Mouse (Mus musculus): ENCODE measurements at regions not wholly inside any gene's neighbourhood (a gene's known extent, or its start where the extent isn't known, plus 50 kb on each side); places are given as distances from the start of the nearest gene placed in this dataset.

GRCm38 (mm10) chr14:76810041-76810440 lies 226.5 kb upstream of the Ccdc122 start:
- no peak overlapping the region for H3K4me3 ChIP-seq (ENCODE audit: insufficient read depth, poor library complexity, severe bottlenecking)
- no peaks in the 10 kb centered on the region for H3K79me3 ChIP-seq (ENCODE audit: low read depth)
- TF ChIP-seq FOSL1 (IDR thresholded peaks at IDR 0.05; ENCODE audit: insufficient read depth, low read length, poor library complexity, severe bottlenecking) (no peak), USF1 (IDR thresholded peaks at IDR 0.05; ENCODE audit: low read depth) (no peak)

GRCm38 (mm10) chr14:76809411-76809810 lies 227.2 kb upstream of the Ccdc122 start:
- TF ChIP-seq CTCF (IDR thresholded peaks at IDR 0.05; ENCODE audit: control insufficient read depth, insufficient read depth, insufficient read length) (no peak), MYOG (IDR thresholded peaks at IDR 0.05; ENCODE audit: control insufficient read depth, extremely low read depth, insufficient read length) (no peak), MAX (IDR thresholded peaks at IDR 0.05) (no peak), CEBPB (IDR thresholded peaks at IDR 0.05; ENCODE audit: low read depth) (no peak), USF1 (IDR thresholded peaks at IDR 0.05; ENCODE audit: low read depth) (no peak), FOSL1 (IDR thresholded peaks at IDR 0.05; ENCODE audit: insufficient read depth, low read length, poor library complexity, severe bottlenecking) (no peak), MYOD1 (IDR thresholded peaks at IDR 0.05; ENCODE audit: control insufficient read depth, insufficient read length, low read depth) (no peak)
- Histone ChIP-seq H3K79me3 (ENCODE audit: low read depth) (no peaks in the 10 kb centered on the region), H3K79me2 (ENCODE audit: control insufficient read depth, insufficient read depth) (no peaks in the 10 kb centered on the region), H3ac (ENCODE audit: control insufficient read depth, insufficient read length, low read depth) (no peak overlapping the region), H3K4me3 (ENCODE audit: insufficient read depth, poor library complexity, severe bottlenecking) (no peak overlapping the region), H3K27me3 (ENCODE audit: control insufficient read depth, insufficient read depth, insufficient read length) (no peaks in the 10 kb centered on the region), H3K36me3 (ENCODE audit: control insufficient read depth, insufficient read depth) (no peaks in the 10 kb centered on the region)

More at GRCm38 (mm10) chr14:76810041-76810440, 226.5 kb upstream of the Ccdc122 start:
- no peaks in the 10 kb centered on the region for H3K36me3 ChIP-seq (ENCODE audit: control insufficient read depth, insufficient read depth)
- H3ac ChIP-seq (ENCODE audit: control insufficient read depth, insufficient read length, low read depth) = no peak overlapping the region
- no peaks in the 10 kb centered on the region for H3K79me2 ChIP-seq (ENCODE audit: control insufficient read depth, insufficient read depth)
- H3K27me3 ChIP-seq (ENCODE audit: control insufficient read depth, insufficient read depth, insufficient read length) = no peaks in the 10 kb centered on the region

GRCm38 (mm10) chr14:76805151-76805785 lies 231.3 kb upstream of the Ccdc122 start:
- TF ChIP-seq CEBPB (IDR thresholded peaks at IDR 0.05; ENCODE audit: low read depth) (no peak), MYOG (IDR thresholded peaks at IDR 0.05; ENCODE audit: control insufficient read depth, extremely low read depth, insufficient read length) (no peak), MAX (IDR thresholded peaks at IDR 0.05) (no peak), USF1 (IDR thresholded peaks at IDR 0.05; ENCODE audit: low read depth) (no peak), MYOD1 (IDR thresholded peaks at IDR 0.05; ENCODE audit: control insufficient read depth, insufficient read length, low read depth) (no peak), CTCF (IDR thresholded peaks at IDR 0.05; ENCODE audit: control insufficient read depth, insufficient read depth, insufficient read length) (no peak), FOSL1 (IDR thresholded peaks at IDR 0.05; ENCODE audit: insufficient read depth, low read length, poor library complexity, severe bottlenecking) (no peak)

GRCm38 (mm10) chr14:76804447-76805150 lies 232.0 kb upstream of the Ccdc122 start:
- H3K4me3 ChIP-seq (ENCODE audit: insufficient read depth, poor library complexity, severe bottlenecking) = no peak overlapping the region
- H3K27me3 ChIP-seq (ENCODE audit: control insufficient read depth, insufficient read depth, insufficient read length) = no peaks in the 10 kb centered on the region
- no peaks in the 10 kb centered on the region for H3K36me3 ChIP-seq (ENCODE audit: control insufficient read depth, insufficient read depth)
- H3ac ChIP-seq (ENCODE audit: control insufficient read depth, insufficient read length, low read depth) = no peak overlapping the region
- H3K79me3 ChIP-seq (ENCODE audit: low read depth) = no peaks in the 10 kb centered on the region
- TF ChIP-seq CEBPB (IDR thresholded peaks at IDR 0.05; ENCODE audit: low read depth) (no peak), FOSL1 (IDR thresholded peaks at IDR 0.05; ENCODE audit: insufficient read depth, low read length, poor library complexity, severe bottlenecking) (no peak), USF1 (IDR thresholded peaks at IDR 0.05; ENCODE audit: low read depth) (no peak), MYOG (IDR thresholded peaks at IDR 0.05; ENCODE audit: control insufficient read depth, extremely low read depth, insufficient read length) (no peak), CTCF (IDR thresholded peaks at IDR 0.05; ENCODE audit: control insufficient read depth, insufficient read depth, insufficient read length) (no peak), MAX (IDR thresholded peaks at IDR 0.05) (no peak), MYOD1 (IDR thresholded peaks at IDR 0.05; ENCODE audit: control insufficient read depth, insufficient read length, low read depth) (no peak)
- H3K79me2 ChIP-seq (ENCODE audit: control insufficient read depth, insufficient read depth) = no peaks in the 10 kb centered on the region

More at GRCm38 (mm10) chr14:76805151-76805785, 231.3 kb upstream of the Ccdc122 start:
- no peaks in the 10 kb centered on the region for H3K79me3 ChIP-seq (ENCODE audit: low read depth)
- H3ac ChIP-seq (ENCODE audit: control insufficient read depth, insufficient read length, low read depth) = no peak overlapping the region
- H3K27me3 ChIP-seq (ENCODE audit: control insufficient read depth, insufficient read depth, insufficient read length) = no peaks in the 10 kb centered on the region
- no peaks in the 10 kb centered on the region for H3K79me2 ChIP-seq (ENCODE audit: control insufficient read depth, insufficient read depth)
- H3K4me3 ChIP-seq (ENCODE audit: insufficient read depth, poor library complexity, severe bottlenecking) = no peak overlapping the region
- no peaks in the 10 kb centered on the region for H3K36me3 ChIP-seq (ENCODE audit: control insufficient read depth, insufficient read depth)

GRCm38 (mm10) chr14:76800181-76800580 lies 236.4 kb upstream of the Ccdc122 start:
- Histone ChIP-seq H3K36me3 (ENCODE audit: control insufficient read depth, insufficient read depth) (no peaks in the 10 kb centered on the region), H3K4me3 (ENCODE audit: insufficient read depth, poor library complexity, severe bottlenecking) (no peak overlapping the region), H3ac (ENCODE audit: control insufficient read depth, insufficient read length, low read depth) (no peak overlapping the region), H3K79me2 (ENCODE audit: control insufficient read depth, insufficient read depth) (no peaks in the 10 kb centered on the region), H3K27me3 (ENCODE audit: control insufficient read depth, insufficient read depth, insufficient read length) (no peaks in the 10 kb centered on the region), H3K79me3 (ENCODE audit: low read depth) (no peaks in the 10 kb centered on the region)
- no peak for TF ChIP-seq MYOD1 (IDR thresholded peaks at IDR 0.05; ENCODE audit: control insufficient read depth, insufficient read length, low read depth)
- TF ChIP-seq MYOG (IDR thresholded peaks at IDR 0.05; ENCODE audit: control insufficient read depth, extremely low read depth, insufficient read length) = no peak

GRCm38 (mm10) chr14:76799741-76800140 lies 236.8 kb upstream of the Ccdc122 start:
- no peak for TF ChIP-seq CTCF (IDR thresholded peaks at IDR 0.05; ENCODE audit: control insufficient read depth, insufficient read depth, insufficient read length)
- H3K27me3 ChIP-seq (ENCODE audit: control insufficient read depth, insufficient read depth, insufficient read length) = no peaks in the 10 kb centered on the region
- H3K4me3 ChIP-seq (ENCODE audit: insufficient read depth, poor library complexity, severe bottlenecking) = no peak overlapping the region
- no peaks in the 10 kb centered on the region for H3K36me3 ChIP-seq (ENCODE audit: control insufficient read depth, insufficient read depth)
- no peaks in the 10 kb centered on the region for H3K79me3 ChIP-seq (ENCODE audit: low read depth)
- no peaks in the 10 kb centered on the region for H3K79me2 ChIP-seq (ENCODE audit: control insufficient read depth, insufficient read depth)
- no peak overlapping the region for H3ac ChIP-seq (ENCODE audit: control insufficient read depth, insufficient read length, low read depth)

Measured in C2C12 (cell line).